28 mouse cellular contexts compared by ENCODE assay signal in the genomic region with DNA sequence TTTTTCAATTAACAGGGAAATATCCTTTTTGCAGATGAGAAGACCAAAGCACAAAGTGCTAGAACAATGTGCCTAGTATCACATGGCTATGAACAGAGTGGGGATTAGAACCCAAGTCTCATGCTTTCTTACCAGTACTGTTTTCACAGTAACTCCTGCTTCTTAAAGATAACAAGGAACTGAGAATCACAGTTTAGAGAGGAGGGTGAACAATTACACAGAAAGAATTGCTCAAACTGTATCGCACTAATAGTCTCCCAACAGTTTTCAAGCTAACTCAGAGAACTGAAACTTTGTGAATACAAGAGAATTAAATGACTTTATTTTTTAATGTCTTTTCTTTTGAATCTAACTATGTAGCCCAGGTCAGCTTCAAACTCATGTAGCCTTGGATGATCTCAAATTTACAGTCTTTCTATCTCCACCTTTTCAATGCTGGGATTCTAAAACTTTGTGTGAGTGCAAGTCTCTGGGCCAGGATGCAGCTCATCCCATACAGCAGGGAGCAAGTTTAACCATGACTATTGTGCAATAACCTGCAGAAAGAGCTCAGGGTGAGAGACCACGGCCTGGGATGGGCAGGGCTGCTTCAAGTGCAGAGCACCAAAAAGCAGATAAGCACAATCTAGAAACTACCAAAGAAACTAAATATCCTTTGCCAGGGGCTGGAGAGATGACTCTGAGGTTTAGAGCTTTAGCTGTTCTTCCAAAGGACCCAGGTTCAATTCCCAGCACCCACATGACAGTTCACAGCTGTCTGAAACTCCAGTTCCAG. TPM values are rescaled to one million over a fixed set of nuclear protein-coding genes. Genes with fewer than 3 reads are reported as not detected.
DNase-seq lines count a peak whose midpoint lies in the region; ATAC-seq and TF ChIP-seq lines count a peak whose summit lies in the region.
"Had no signal": no experiment of that assay in that cellular context is flagged by ENCODE, and none has a peak within 500 bp of the region (broad histone marks: within the 10 kb centered on the region; RNA-seq: fewer than 3 reads in every experiment).

No protein-coding gene starts in this region.

- no peak for TF ChIP-seq POLR2A in MEL (IDR thresholded peaks at IDR 0.05; ENCODE audit: control insufficient read depth in 1 of 2, insufficient read depth in 1 of 2, low read depth in 1 of 2, low read length in 2 of 2, poor library complexity in 1 of 2)

- H3K9ac ChIP-seq in MEL (ENCODE audit: control insufficient read depth, low read depth, low read length, poor library complexity, severe bottlenecking): no peak overlapping the region
- no peak overlapping the region for H3K9ac ChIP-seq in liver, embryonic 14.5 days (replicated peaks)
- H3K9ac ChIP-seq: hindbrain, embryonic 12.5 days; intestine, embryonic 15.5 days; limb, embryonic 12.5 days had no signal

- peaks cover 8 to 21% of the 10 kb centered on the region in 2 experiments for H3K4me1 ChIP-seq in MEL (ENCODE audit: control insufficient read depth in 1 of 2, insufficient read depth in 2 of 2, low read length in 2 of 2)
- peaks cover 18 to 24% of the 10 kb centered on the region in 2 experiments for H3K4me1 ChIP-seq in liver, embryonic 14.5 days (replicated peaks; ENCODE audit: control insufficient read depth in 2 of 2, insufficient read depth in 2 of 2, low read length in 1 of 2)

- ATAC-seq in granulocyte monocyte progenitor cell, adult 5-6 weeks (replicated peaks; ENCODE audit: poor library complexity, severe bottlenecking): peak; percentile 84
- ATAC-seq in liver, embryonic 14.5 days (ENCODE audit: insufficient read depth): peak; percentile 73
- peak; percentile 84 for ATAC-seq in megakaryocyte progenitor cell, adult 5-6 weeks (replicated peaks; ENCODE audit: poor library complexity)
- ATAC-seq: forebrain, embryonic 14.5 days; hindbrain, postnatal 0 days; intestine, embryonic 15.5 days; Patski had no signal

- no peak overlapping the region for H3K4me3 ChIP-seq in MEL (ENCODE audit: control insufficient read depth in 1 of 2, insufficient read depth in 1 of 2, low read depth in 2 of 2, low read length in 2 of 2)
- no peak overlapping the region for H3K4me3 ChIP-seq in liver, embryonic 14.5 days (ENCODE audit: insufficient read depth in 1 of 2, low read depth in 2 of 2, low read length in 2 of 2)
- H3K4me3 ChIP-seq: gastrocnemius, adult 2 months; heart, embryonic 10.5 days; hindbrain, embryonic 12.5 days; intestine, embryonic 15.5 days; limb, embryonic 12.5 days had no signal

- peak; percentile 60 for DNase-seq in MEL (ENCODE audit: low read depth, low spot score)
- DNase-seq in liver, embryonic 14.5 days (ENCODE audit: low read depth in 3 of 3, low spot score in 3 of 3): peak in 2 of 3 experiments; percentile 31 to 39
- no peak for DNase-seq in retina, postnatal 1 day
- DNase-seq in gastrocnemius, postnatal 14 days: no peak
- DNase-seq in thymus, postnatal 10 days (ENCODE audit: low spot score in 2 of 2): no peak
- no peak for DNase-seq in urinary bladder, postnatal 14 days (ENCODE audit: low spot score)
- DNase-seq: adrenal gland, postnatal 10 days; cerebellum, adult 8-10 months; cerebellum, postnatal 25 days; gastrocnemius, adult 2 months; heart, postnatal 36 days; kidney, adult 9 months; kidney, postnatal 10 days; lung, adult 18-20 months; lung, postnatal 10 days; midbrain, embryonic 14.5 days; right cerebral cortex, adult 18-20 months; spleen, adult 18-20 months had no signal

- H3K27ac ChIP-seq in MEL (ENCODE audit: control insufficient read depth, low read depth, low read length): no peak overlapping the region
- H3K27ac ChIP-seq in liver, embryonic 14.5 days: no peak overlapping the region
- H3K27ac ChIP-seq: gastrocnemius, adult 2 months; heart, embryonic 10.5 days; hindbrain, embryonic 12.5 days; hindbrain, postnatal 0 days; intestine, embryonic 15.5 days; limb, embryonic 12.5 days had no signal

- TF ChIP-seq CTCF in MEL (IDR thresholded peaks at IDR 0.05 in 2 of 3, conservative IDR thresholded peaks at IDR 0.05 in 1 of 3; ENCODE audit: control insufficient read depth in 1 of 3, insufficient read depth in 1 of 3, low read depth in 2 of 3, low read length in 3 of 3, poor library complexity in 1 of 3, severe bottlenecking in 1 of 3): no peak
- TF ChIP-seq CTCF in liver, embryonic 14.5 days (IDR thresholded peaks at IDR 0.05; ENCODE audit: low read depth): no peak

- no peak overlapping the region for H3K4me2 ChIP-seq in liver, embryonic 14.5 days (ENCODE audit: low read depth)
- H3K4me2 ChIP-seq: hindbrain, embryonic 12.5 days; intestine, embryonic 15.5 days; limb, embryonic 12.5 days had no signal

- TF ChIP-seq EP300 in MEL (IDR thresholded peaks at IDR 0.05; ENCODE audit: low read depth in 1 of 2, low read length in 2 of 2): peak; percentile 14 to 58; a peak in 2 of 4 replicates
- no peak for TF ChIP-seq EP300 in liver, embryonic 14.5 days (IDR thresholded peaks at IDR 0.05; ENCODE audit: low read depth)

- H3K36me3 ChIP-seq in MEL (ENCODE audit: control insufficient read depth in 1 of 2, insufficient read depth in 2 of 2, low read length in 2 of 2): peaks cover 0 to 19% of the 10 kb centered on the region in 2 experiments; a peak in 2 of 4 replicates
- no peaks in the 10 kb centered on the region; the same call in 1 of the 2 replicates for H3K36me3 ChIP-seq in liver, embryonic 14.5 days (replicated peaks; ENCODE audit: control insufficient read depth, insufficient read depth, low read depth)
- H3K36me3 ChIP-seq: G1E; intestine, embryonic 15.5 days had no signal

- H3K27me3 ChIP-seq in MEL (ENCODE audit: control insufficient read depth in 1 of 2, insufficient read depth in 2 of 2, low read length in 2 of 2): no peaks in the 10 kb centered on the region
- no peaks in the 10 kb centered on the region for H3K27me3 ChIP-seq in liver, embryonic 14.5 days (ENCODE audit: control insufficient read depth, insufficient read depth, low read length)
- H3K27me3 ChIP-seq: hindbrain, embryonic 12.5 days; intestine, embryonic 15.5 days; limb, embryonic 12.5 days; Patski had no signal

- no peaks in the 10 kb centered on the region; the same call in 1 of the 2 replicates for H3K79me2 ChIP-seq in MEL (ENCODE audit: control insufficient read depth, insufficient read depth, low read length, poor library complexity)

- WGBS in liver, embryonic 14.5 days (ENCODE audit: insufficient replicate concordance): 18% methylated on average over 2 of the region's 2 CpGs

- intact Hi-C loops in gastrocnemius, postnatal 14 days (cut with DNase I; ENCODE audit: low total_unique reads): no loop called here

- no peaks in the 10 kb centered on the region for H3K9me3 ChIP-seq in MEL (replicated peaks; ENCODE audit: insufficient read depth, low read length)
- H3K9me3 ChIP-seq in liver, embryonic 14.5 days (ENCODE audit: control insufficient read depth, low read length): no peaks in the 10 kb centered on the region
- H3K9me3 ChIP-seq: heart, embryonic 10.5 days; hindbrain, embryonic 12.5 days; intestine, embryonic 15.5 days; limb, embryonic 12.5 days had no signal

- TF ChIP-seq RAD21 in MEL (IDR thresholded peaks at IDR 0.05; ENCODE audit: low read depth, low read length): no peak

TF ChIP-seq in MEL, 35 proteins besides CTCF, POLR2A, EP300 and RAD21 (continues in another document):
- no peak for TF ChIP-seq MYC (IDR thresholded peaks at IDR 0.05; ENCODE audit: low read depth, low read length)
- TF ChIP-seq MAFK (IDR thresholded peaks at IDR 0.05; ENCODE audit: borderline replicate concordance, low read depth, low read length): no peak
- TF ChIP-seq POLR2AphosphoS5 (IDR thresholded peaks at IDR 0.05; ENCODE audit: borderline replicate concordance, low read depth, low read length): no peak
- no peak for TF ChIP-seq UBTF (IDR thresholded peaks at IDR 0.05; ENCODE audit: borderline replicate concordance, insufficient read depth, low read depth, low read length)
- TF ChIP-seq ZMIZ1 (IDR thresholded peaks at IDR 0.05; ENCODE audit: low read depth, low read length): no peak
- TF ChIP-seq TCF12 (IDR thresholded peaks at IDR 0.05; ENCODE audit: low read depth, low read length): peak; percentile 55; the same call in 1 of the 2 replicates
- no peak for TF ChIP-seq E2F4 (IDR thresholded peaks at IDR 0.05; ENCODE audit: borderline replicate concordance, low read depth, low read length)
- no peak for TF ChIP-seq GABPA (IDR thresholded peaks at IDR 0.05; ENCODE audit: low read depth, low read length)
- TF ChIP-seq CHD1 (IDR thresholded peaks at IDR 0.05; ENCODE audit: low read depth, low read length): no peak
- TF ChIP-seq NRF1 (IDR thresholded peaks at IDR 0.05; ENCODE audit: insufficient read depth, low read depth, low read length, poor library complexity, severe bottlenecking): no peak
- TF ChIP-seq TBP (IDR thresholded peaks at IDR 0.05; ENCODE audit: low read depth, low read length): peak; percentile 90
- TF ChIP-seq RCOR1 (IDR thresholded peaks at IDR 0.05; ENCODE audit: low read depth, low read length): peak; percentile 38; the same call in 1 of the 2 replicates
- peak; percentile 28; the same call in 1 of the 2 replicates for TF ChIP-seq SIN3A (IDR thresholded peaks at IDR 0.05; ENCODE audit: low read length)

RNA-seq across cellular contexts. Expression of a gene that starts 5.5 kb away (rescaled TPM):
- total RNA-seq in MEL (2012; rRNA removed): 4.8 TPM in 2 replicates
- polyA plus RNA-seq in MEL (2012; ENCODE audit: insufficient read depth in 1 of 2, insufficient read length in 2 of 2, low read depth in 1 of 2, low replicate concordance in 2 of 2, missing spikeins in 1 of 2): 1 to 10 TPM in 1 of 2 experiments, not detected in 1; 5.7 TPM
- 44.2 and 52.7 TPM in 2 replicates for total RNA-seq in granulocyte monocyte progenitor cell, adult 5-6 weeks (2014; fragmentation: Nextera tagmentation)
- total RNA-seq in granulocyte monocyte progenitor cell, adult 5-6 weeks (2017): 49.8 and 51.1 TPM in 2 replicates
- 3.9 and 6.0 TPM in 2 replicates for polyA plus RNA-seq in liver, embryonic 14.5 days (2012; rRNA removed)
- polyA plus RNA-seq in liver, embryonic 14.5 days (2014; fragmentation: Nextera tagmentation; extraction: Ambion mirVana): 6.0 and 7.5 TPM in 2 replicates
- total RNA-seq in megakaryocyte progenitor cell, adult 5-6 weeks (2015): 38.1 and 42.1 TPM in 2 replicates
- 40.9 and 42.0 TPM in 2 replicates for total RNA-seq in megakaryocyte progenitor cell, adult 5-6 weeks (2017)
- total RNA-seq in gastrocnemius, postnatal 14 days (2021): 10 to 100 TPM; 11.7 to 13.3 TPM
- polyA plus RNA-seq: G1E had no signal

RNA-seq across cellular contexts. Expression of a gene that starts 36.6 kb away (rescaled TPM):
- not detected in 2 replicates for total RNA-seq in MEL (2012; rRNA removed)
- polyA plus RNA-seq in MEL (2012; ENCODE audit: insufficient read depth in 1 of 2, insufficient read length in 2 of 2, low read depth in 1 of 2, low replicate concordance in 2 of 2, missing spikeins in 1 of 2): not detected
- total RNA-seq in granulocyte monocyte progenitor cell, adult 5-6 weeks (2014; fragmentation: Nextera tagmentation): 1.1 and 4.3 TPM in 2 replicates
- 0.21 and 1.6 TPM in 2 replicates for total RNA-seq in granulocyte monocyte progenitor cell, adult 5-6 weeks (2017)
- 9.9 and 10.5 TPM in 2 replicates for polyA plus RNA-seq in liver, embryonic 14.5 days (2012; rRNA removed)
- 22.5 and 25.0 TPM in 2 replicates for polyA plus RNA-seq in liver, embryonic 14.5 days (2014; fragmentation: Nextera tagmentation; extraction: Ambion mirVana)
- 0.47 and 4.9 TPM in 2 replicates for total RNA-seq in megakaryocyte progenitor cell, adult 5-6 weeks (2015)
- total RNA-seq in megakaryocyte progenitor cell, adult 5-6 weeks (2017): 1.2 and 1.6 TPM in 2 replicates
- total RNA-seq in gastrocnemius, postnatal 14 days (2021): 1 to 10 TPM; 8.3 to 8.4 TPM
- polyA plus RNA-seq: G1E had no signal

Comparison
In these comparisons a context has a peak if more than half of its experiments do, and no peak if none do; other contexts are left out.
1. DNase-seq: peak in MEL (single experiment) and liver, embryonic 14.5 days (2 of 3); none in retina, postnatal 1 day (single experiment), gastrocnemius, postnatal 14 days (single experiment), thymus, postnatal 10 days (0 of 2) and urinary bladder, postnatal 14 days (single experiment).
2. Peak in every context shown above with its lines, with median percentiles within 50 percentile points of each other: ATAC-seq.